Mouse (Mus musculus) megakaryocyte, adult 5-6 weeks (primary cell): ENCODE results near the gene B230104I21Rik. TPM values are rescaled to one million over a fixed set of nuclear protein-coding genes. Genes with fewer than 3 reads are reported as not detected.

Experiments
- ATAC-seq: 2 replicates; pipeline ENCODE4 v1.8.0; 2016; ENCODE audit warnings: mild to moderate bottlenecking, inconsistent platforms; ENCODE audit not compliant: poor library complexity, severe bottlenecking
- total RNA-seq, 2 experiments: library from RNA; stranded (forward) in 1 of 2; stranded (reverse) in 1 of 2; fragments of 153-499, 151-499 nt in 1 of 2; fragments of 221-1000, 200-1000 nt in 1 of 2; gene quantifications; 2 replicates each; pipeline versions ENCODE4 v1.2.3 to v1.2.4; 2015 to 2017

Gene B230104I21Rik
- total RNA-seq, 2 experiments from 2014 or later, result not detected

- no peak for ATAC-seq
Observed at GRCm38 (mm10) chr4:154346731-154347522, 11.0 kb downstream of the B230104I21Rik start.

GRCm38 (mm10) chr4:154348197-154348786, 12.4 kb downstream of the B230104I21Rik start:
- no peak for ATAC-seq

GRCm38 (mm10) chr4:154352246-154352645, 16.3 kb downstream of the B230104I21Rik start:
- ATAC-seq, result no peak

GRCm38 (mm10) chr4:154355408-154355807, 19.5 kb downstream of the B230104I21Rik start:
- ATAC-seq, result no peak

GRCm38 (mm10) chr4:154358370-154358769, 22.4 kb downstream of the B230104I21Rik start:
- no peak for ATAC-seq

GRCm38 (mm10) chr4:154358816-154359215, 22.9 kb downstream of the B230104I21Rik start:
- no peak for ATAC-seq

- no peak for ATAC-seq
Observed at GRCm38 (mm10) chr4:154359762-154360300, 23.9 kb downstream of the B230104I21Rik start.

GRCm38 (mm10) chr4:154360441-154360840, 24.5 kb downstream of the B230104I21Rik start:
- no peak for ATAC-seq

GRCm38 (mm10) chr4:154360850-154361249, 24.9 kb downstream of the B230104I21Rik start:
- no peak for ATAC-seq

GRCm38 (mm10) chr4:154364752-154365151, 28.8 kb downstream of the B230104I21Rik start:
- no peak for ATAC-seq

GRCm38 (mm10) chr4:154366836-154367235, 30.9 kb downstream of the B230104I21Rik start:
- ATAC-seq, result no peak

GRCm38 (mm10) chr4:154369089-154369488, 33.2 kb downstream of the B230104I21Rik start:
- no peak for ATAC-seq

- no peak for ATAC-seq
Observed at GRCm38 (mm10) chr4:154370841-154371240, 34.9 kb downstream of the B230104I21Rik start.

GRCm38 (mm10) chr4:154371542-154372247, 35.8 kb downstream of the B230104I21Rik start:
- ATAC-seq, result no peak

GRCm38 (mm10) chr4:154375939-154376625, 40.2 kb downstream of the B230104I21Rik start:
- peak; percentile 63 for ATAC-seq

GRCm38 (mm10) chr4:154378876-154379275, 42.9 kb downstream of the B230104I21Rik start:
- no peak for ATAC-seq

- ATAC-seq, result no peak
Observed at GRCm38 (mm10) chr4:154385208-154385607, 49.3 kb downstream of the B230104I21Rik start.

GRCm38 (mm10) chr4:154385918-154386317, 50.0 kb downstream of the B230104I21Rik start:
- no peak for ATAC-seq

- no peak for ATAC-seq
Observed at GRCm38 (mm10) chr4:154386810-154387209, 50.9 kb downstream of the B230104I21Rik start.

GRCm38 (mm10) chr4:154389641-154390040, 53.7 kb downstream of the B230104I21Rik start:
- ATAC-seq, result no peak
